Mouse (Mus musculus) heart, postnatal 0 days (tissue): ENCODE measurements around the gene Pax5. TPM values are rescaled to one million over a fixed set of nuclear protein-coding genes. Genes with fewer than 3 reads are reported as not detected.

ENCODE experiments used
- ATAC-seq: fragments of 200-750 bp; cut with Nextera tagmentation; 2 replicates; pipeline ENCODE4 v1.8.0; 2017; ENCODE audit warnings: low read depth, moderate number of reproducible peaks, moderate library complexity; ENCODE audit not compliant: insufficient read depth
- DNase-seq: peaks from one replicate; pipeline ENCODE4 v3.0.0-alpha.2; 2016; ENCODE audit warnings: low spot score
- H3K27ac ChIP-seq: fragments of 300-500 bp; sonication (generic); 2 replicates; pipeline ENCODE4 v1.5.1; 2014; ENCODE audit warnings: low read depth, mild to moderate bottlenecking
- H3K27me3 ChIP-seq: fragments of 300-500 bp; sonication (generic); 2 replicates; pipeline ENCODE4 v1.6.1; 2014; ENCODE audit warnings: low read length, mixed read lengths; ENCODE audit not compliant: control insufficient read depth, insufficient read depth
- H3K36me3 ChIP-seq: fragments of 300-500 bp; sonication (generic); replicated peaks from 2 replicates; pipeline ENCODE4 v1.6.1; 2014; ENCODE audit warnings: low read length, mixed read lengths; ENCODE audit not compliant: control insufficient read depth, insufficient read depth
- H3K4me1 ChIP-seq: fragments of 300-500 bp; sonication (generic); 2 replicates; pipeline ENCODE4 v1.6.1; 2014; ENCODE audit warnings: antibody characterized with exemption; ENCODE audit not compliant: control insufficient read depth, insufficient read depth
- H3K4me2 ChIP-seq: fragments of 300-500 bp; sonication (generic); 2 replicates; pipeline ENCODE4 v1.6.1; 2014; ENCODE audit warnings: low read depth, mild to moderate bottlenecking, low read length, moderate library complexity
- H3K4me3 ChIP-seq: fragments of 300-500 bp; sonication (generic); 2 replicates; pipeline ENCODE4 v1.5.1; 2014; ENCODE audit warnings: low read depth, low read length
- H3K9ac ChIP-seq: fragments of 300-500 bp; sonication (generic); replicated peaks from 2 replicates; pipeline ENCODE4 v1.6.1; 2014; ENCODE audit warnings: low read depth, low read length, mixed read lengths
- H3K9me3 ChIP-seq: fragments of 300-500 bp; sonication (generic); replicated peaks from 2 replicates; pipeline ENCODE4 v1.6.1; 2016; ENCODE audit warnings: low read length; ENCODE audit not compliant: control insufficient read depth
- CTCF ChIP-seq: IDR thresholded peaks from 2 replicates; pipeline ENCODE4 v1.5.1; 2016; ENCODE audit warnings: antibody characterized with exemption, control low read depth, low read depth
- EP300 ChIP-seq: IDR thresholded peaks from 2 replicates; pipeline ENCODE4 v1.6.1; 2016; ENCODE audit warnings: antibody characterized with exemption, low read depth
- WGBS: fragments of 180-500 bp; shearing (Covaris S2); extraction: QIAGEN DNeasy Blood & Tissue Kit; methylation state at CpG from one replicate; pipeline ENCODE4 v1.1.7; 2014; 5-methylcytosine and 5-hydroxymethylcytosine counted together
- polyA plus RNA-seq: library from polyadenylated mRNA; unstranded; fragments of >200 nt; fragmentation: Nextera tagmentation; extraction: Ambion mirVana; gene quantifications from 2 replicates; pipeline ENCODE4 v1.2.1, GENCODE M21; 2015
- total RNA-seq: library from RNA; depleted of rRNA; stranded (reverse); fragments of >200 nt; gene quantifications from 2 replicates; pipeline ENCODE4 v1.2.3, GENCODE M21; 2014; ENCODE audit warnings: low replicate concordance

The Pax5 gene
- total and polyA plus RNA-seq, 2 experiments from 2014 or later: not detected

- Histone ChIP-seq H3K9me3 (0 out of 2 replicates have a peak, but pooled peaks cover 3% of the 10 kb centered on the region), H3K9ac (no peak overlapping the region), H3K4me3 (no peak overlapping the region), H3K27ac (no peak overlapping the region), H3K4me2 (no peak overlapping the region), H3K27me3 (peaks cover 10% of the 10 kb centered on the region; the same call in 1 of the 2 replicates), H3K36me3 (no peaks in the 10 kb centered on the region), H3K4me1 (no peaks in the 10 kb centered on the region)
- no peak for DNase-seq
- TF ChIP-seq CTCF (no peak), EP300 (no peak)
- 17% methylated on average over 12 of the region's 12 CpGs for WGBS
- ATAC-seq: no peak
Measured at GRCm38 (mm10) chr4:44633694-44634524, 76.4 kb downstream of the Pax5 start.

GRCm38 (mm10) chr4:44630059-44630458 is 80.2 kb downstream of the Pax5 start:
- no peak overlapping the region for H3K4me3 ChIP-seq
- 57% methylated on average over 6 of the region's 6 CpGs for WGBS
- no peak for DNase-seq
- no peak overlapping the region for H3K27ac ChIP-seq
- TF ChIP-seq EP300 (no peak), CTCF (no peak)
- no peak overlapping the region for H3K4me2 ChIP-seq
- H3K9me3 ChIP-seq: no peaks in the 10 kb centered on the region
- no peak overlapping the region for H3K9ac ChIP-seq
- no peaks in the 10 kb centered on the region for H3K4me1 ChIP-seq
- ATAC-seq: no peak
- peaks cover 10% of the 10 kb centered on the region; the same call in 1 of the 2 replicates for H3K27me3 ChIP-seq
- no peaks in the 10 kb centered on the region for H3K36me3 ChIP-seq

- Histone ChIP-seq H3K27ac (no peak overlapping the region), H3K9ac (no peak overlapping the region), H3K9me3 (no peaks in the 10 kb centered on the region), H3K4me1 (no peaks in the 10 kb centered on the region), H3K4me2 (no peak overlapping the region), H3K36me3 (no peaks in the 10 kb centered on the region), H3K27me3 (peaks cover 10% of the 10 kb centered on the region; the same call in 1 of the 2 replicates), H3K4me3 (no peak overlapping the region)
- ATAC-seq (no peak), DNase-seq (no peak)
- TF ChIP-seq CTCF: no peak
- TF ChIP-seq EP300: no peak
Measured at GRCm38 (mm10) chr4:44627890-44628289, 82.4 kb downstream of the Pax5 start.

GRCm38 (mm10) chr4:44625108-44625424 is 85.2 kb downstream of the Pax5 start:
- no peak for TF ChIP-seq EP300
- TF ChIP-seq CTCF: no peak
- WGBS: 82% methylated on average over 6 of the region's 6 CpGs
- no peaks in the 10 kb centered on the region for H3K9me3 ChIP-seq

GRCm38 (mm10) chr4:44624232-44625107 is 85.8 kb downstream of the Pax5 start:
- ATAC-seq: no peak
- DNase-seq: no peak
- no peaks in the 10 kb centered on the region for H3K9me3 ChIP-seq
- WGBS: 79% methylated on average over 12 of the region's 12 CpGs
- no peak overlapping the region for H3K4me3 ChIP-seq
- 0 out of 2 replicates have a peak, but pooled peaks cover under 1% of the 10 kb centered on the region for H3K27me3 ChIP-seq
- no peaks in the 10 kb centered on the region for H3K36me3 ChIP-seq
- no peak overlapping the region for H3K9ac ChIP-seq
- H3K4me1 ChIP-seq: no peaks in the 10 kb centered on the region
- no peak overlapping the region for H3K4me2 ChIP-seq
- no peak overlapping the region for H3K27ac ChIP-seq
- no peak for TF ChIP-seq EP300
- no peak for TF ChIP-seq CTCF

More at GRCm38 (mm10) chr4:44625108-44625424, 85.2 kb downstream of the Pax5 start:
- H3K27ac ChIP-seq: no peak overlapping the region
- H3K4me2 ChIP-seq: no peak overlapping the region
- no peaks in the 10 kb centered on the region for H3K36me3 ChIP-seq
- H3K9ac ChIP-seq: no peak overlapping the region
- H3K27me3 ChIP-seq: 0 out of 2 replicates have a peak, but pooled peaks cover 4% of the 10 kb centered on the region
- no peaks in the 10 kb centered on the region for H3K4me1 ChIP-seq
- ATAC-seq (no peak), DNase-seq (no peak)
- H3K4me3 ChIP-seq: no peak overlapping the region
